Mouse (Mus musculus): Measurements from ENCODE around the gene Rasl12. TPM values are rescaled to one million over a fixed set of nuclear protein-coding genes. Genes with fewer than 3 reads are reported as not detected.

Gene Rasl12
- polyA plus RNA-seq, 1 experiment = 25.6 TPM

DNA sequence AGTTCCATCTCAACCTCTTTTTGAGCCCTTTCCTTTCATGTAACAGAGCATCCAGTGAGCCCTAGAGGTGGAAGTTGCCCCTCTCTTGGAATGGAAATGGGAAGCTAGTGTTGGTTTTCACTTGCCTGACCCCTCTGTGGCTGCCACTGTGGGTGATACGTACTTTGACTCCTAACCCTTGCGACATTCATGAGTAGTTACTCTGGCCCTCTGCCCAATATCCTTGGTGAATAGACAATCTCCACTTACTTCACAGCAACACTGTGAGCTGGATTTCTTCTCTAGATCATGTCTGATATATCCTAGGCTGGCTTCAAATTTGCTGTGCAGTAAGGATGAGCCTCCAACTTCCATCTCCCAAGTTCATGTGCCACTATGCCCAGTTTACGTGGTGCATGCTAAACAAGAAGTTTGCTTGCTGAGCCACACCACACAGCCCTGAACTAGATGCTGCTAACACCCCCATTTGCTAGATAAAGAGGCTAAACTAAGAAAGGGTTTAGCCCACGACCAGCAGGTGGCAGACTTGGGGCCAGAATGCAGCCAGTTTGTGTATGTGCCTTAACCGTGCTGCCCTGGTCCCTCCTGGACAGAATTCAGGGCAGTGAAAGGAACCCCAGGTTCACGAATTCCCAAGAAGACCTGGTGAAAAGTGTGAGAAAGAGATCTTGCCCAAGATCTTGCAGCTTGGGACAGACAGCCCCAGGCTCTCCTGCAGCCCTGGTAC lies 5.5 kb upstream of the Rasl12 start:
- DNase-seq (ENCODE audit: low spot score) = no peak

DNA sequence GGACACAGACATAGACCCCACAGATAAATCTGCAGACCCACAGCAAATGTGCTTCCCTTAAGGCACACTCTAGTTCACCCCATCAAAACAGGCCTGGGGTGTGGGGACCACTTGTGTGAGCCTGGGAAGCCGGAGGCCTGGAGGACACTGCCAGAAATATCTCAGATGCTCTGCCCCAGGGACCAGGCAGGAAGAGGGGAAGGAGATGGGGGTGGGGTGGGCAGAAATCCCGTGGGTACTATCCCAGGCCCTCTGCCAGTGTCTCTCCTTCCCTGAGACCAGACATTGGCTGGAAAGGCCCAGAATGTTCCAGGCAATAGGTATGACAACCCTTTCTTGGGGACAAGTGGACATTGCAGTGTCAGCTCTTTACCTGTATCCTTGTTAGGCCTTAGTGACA lies 4.7 kb upstream of the Rasl12 start:
- no peak for DNase-seq (ENCODE audit: low spot score)

- DNase-seq (ENCODE audit: low spot score) = no peak
Observed at GRCm38 (mm10) chr9:65394360-65394759, 3.9 kb upstream of the Rasl12 start.

DNA sequence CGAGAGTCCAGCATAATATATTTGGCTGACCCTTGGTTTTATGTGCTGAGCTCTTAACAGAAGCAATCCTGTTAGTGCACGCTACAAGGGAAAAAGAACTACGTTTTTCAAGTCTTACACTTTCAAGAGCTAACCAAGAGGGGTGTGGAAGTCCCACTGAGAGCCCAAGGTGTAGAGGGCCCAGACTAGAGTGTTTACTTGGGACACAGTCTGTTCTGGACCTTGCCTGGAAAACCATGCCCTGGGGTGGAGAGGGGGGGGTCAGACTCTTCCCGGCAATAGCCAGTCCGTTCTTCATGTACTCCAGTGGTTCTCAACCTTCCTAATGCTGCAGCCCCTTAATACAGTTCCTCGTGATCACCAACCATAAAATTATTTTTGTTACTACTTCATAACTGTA lies 1.6 kb downstream of the Rasl12 start:
- DNase-seq (ENCODE audit: low spot score) = no peak

GRCm38 (mm10) chr9:65404331-65405183 lies 6.3 kb downstream of the Rasl12 start:
- peak; percentile 46 for DNase-seq (ENCODE audit: low spot score)

DNA sequence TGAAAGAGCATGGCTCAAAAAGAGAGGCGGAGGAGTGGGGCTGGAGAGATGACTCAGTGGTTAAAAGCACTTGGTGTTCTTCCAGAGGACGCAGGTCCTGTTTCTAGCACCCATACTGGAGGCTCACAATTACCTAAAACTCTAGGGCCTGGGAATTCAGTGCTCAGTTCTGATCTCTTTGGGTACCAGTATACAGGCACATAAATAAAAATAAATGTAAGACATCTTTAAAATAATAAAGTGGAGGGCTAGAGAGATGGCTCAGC lies 6.8 kb downstream of the Rasl12 start:
- DNase-seq (ENCODE audit: low spot score) = no peak

DNA sequence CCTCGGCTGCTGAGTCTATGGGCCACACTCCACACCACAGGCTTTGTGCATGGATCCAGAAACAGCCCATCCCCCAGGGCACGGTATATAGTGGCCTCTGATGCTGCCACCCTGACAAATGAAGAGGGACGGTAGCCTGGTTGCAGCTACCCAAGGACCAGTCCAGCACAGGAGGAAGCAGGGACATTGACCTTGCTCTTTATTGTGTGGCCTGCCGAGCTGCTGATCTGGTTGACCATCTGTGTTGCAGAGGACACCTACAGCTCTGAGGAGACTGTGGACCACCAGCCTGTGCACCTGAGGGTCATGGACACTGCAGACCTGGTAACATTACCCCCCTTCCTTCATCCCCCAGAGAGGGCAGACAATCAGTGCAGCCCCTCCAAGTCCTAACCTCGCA lies 9.0 kb downstream of the Rasl12 start:
- no peak for DNase-seq (ENCODE audit: low spot score)

GRCm38 (mm10) chr9:65407861-65408260 lies 9.6 kb downstream of the Rasl12 start:
- DNase-seq (ENCODE audit: low spot score) = no peak

DNA sequence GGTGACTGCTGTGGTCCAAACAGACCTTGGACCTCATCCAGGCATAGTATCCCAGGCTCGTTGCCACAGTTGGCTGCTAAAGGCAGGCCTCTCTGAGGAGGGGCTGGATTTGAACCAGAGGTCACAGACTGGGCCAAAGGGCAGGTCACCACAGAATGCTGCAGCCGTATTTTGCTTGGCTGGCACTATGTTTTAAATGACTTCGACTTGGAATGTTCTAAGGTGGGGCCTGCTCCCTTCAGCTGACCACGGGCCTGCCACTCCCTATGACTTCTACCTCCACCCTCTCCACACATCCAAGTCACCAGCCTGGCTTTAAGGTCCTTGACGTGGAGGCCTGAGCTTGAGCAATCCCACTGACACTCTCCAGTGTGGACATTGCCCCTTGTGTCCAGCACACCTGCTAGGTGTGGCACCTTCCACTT lies 10.6 kb downstream of the Rasl12 start:
- no peak for DNase-seq (ENCODE audit: low spot score)

DNA sequence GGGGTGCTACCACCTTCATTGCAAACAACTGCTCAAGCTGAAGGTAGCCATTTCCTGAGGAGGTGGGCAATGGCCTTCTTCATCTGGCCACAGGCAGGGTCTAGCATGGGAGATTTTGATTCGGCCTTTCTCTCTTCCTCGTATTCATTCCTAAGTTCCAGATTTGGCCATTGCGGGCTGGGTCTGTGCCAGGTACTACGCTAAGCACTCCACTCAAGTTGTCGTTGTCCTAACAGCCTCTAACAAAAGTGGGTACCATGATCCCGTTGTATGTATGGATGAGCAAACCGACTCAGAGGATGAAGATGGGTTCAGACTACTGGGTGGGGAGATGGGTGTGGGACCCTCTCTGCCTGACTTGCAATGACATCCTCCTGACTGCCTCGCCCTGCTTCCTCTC lies 12.1 kb downstream of the Rasl12 start:
- no peak for DNase-seq (ENCODE audit: low spot score)

- no peak for DNase-seq (ENCODE audit: low spot score)
Observed at GRCm38 (mm10) chr9:65411326-65411725, 13.0 kb downstream of the Rasl12 start.

DNA sequence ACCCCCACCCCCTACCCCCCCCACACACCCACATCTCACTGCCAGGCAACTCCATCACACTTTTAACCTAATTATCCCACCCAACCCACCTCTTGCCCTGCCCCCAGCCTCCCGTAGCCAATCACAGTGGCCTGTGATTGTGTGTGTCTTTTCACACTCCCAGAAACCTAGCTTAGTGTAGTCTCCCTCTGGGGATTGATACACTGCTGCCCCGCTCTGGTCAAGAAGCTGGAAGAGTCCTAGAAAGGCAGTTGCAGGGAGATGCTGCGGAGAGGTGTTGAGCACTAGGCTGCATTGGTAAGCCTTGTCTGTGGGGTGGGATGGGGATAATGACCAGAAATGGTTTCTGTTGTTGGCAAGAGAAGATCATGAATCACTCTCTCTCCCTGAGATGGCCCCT lies 19.4 kb downstream of the Rasl12 start:
- no peak for DNase-seq (ENCODE audit: low spot score)

DNA sequence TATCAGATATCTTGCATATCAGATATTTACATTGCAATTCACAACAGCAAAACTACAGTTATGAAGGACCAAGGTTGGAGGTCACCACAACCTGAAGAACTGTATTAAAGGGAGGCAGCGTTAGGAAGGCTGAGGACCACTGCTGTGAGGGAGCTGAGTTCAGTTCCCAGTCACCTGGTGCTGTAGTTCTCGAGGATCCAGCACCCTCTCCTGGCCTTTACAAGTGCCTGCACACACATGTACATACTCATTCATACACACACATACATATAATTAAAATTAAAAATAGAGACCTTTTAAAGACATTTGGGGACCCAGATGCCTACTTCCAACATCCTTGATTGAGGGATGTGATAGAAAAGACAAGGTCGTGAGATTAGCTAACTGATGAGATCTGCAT lies 21.3 kb downstream of the Rasl12 start:
- no peak for DNase-seq (ENCODE audit: low spot score)

DNA sequence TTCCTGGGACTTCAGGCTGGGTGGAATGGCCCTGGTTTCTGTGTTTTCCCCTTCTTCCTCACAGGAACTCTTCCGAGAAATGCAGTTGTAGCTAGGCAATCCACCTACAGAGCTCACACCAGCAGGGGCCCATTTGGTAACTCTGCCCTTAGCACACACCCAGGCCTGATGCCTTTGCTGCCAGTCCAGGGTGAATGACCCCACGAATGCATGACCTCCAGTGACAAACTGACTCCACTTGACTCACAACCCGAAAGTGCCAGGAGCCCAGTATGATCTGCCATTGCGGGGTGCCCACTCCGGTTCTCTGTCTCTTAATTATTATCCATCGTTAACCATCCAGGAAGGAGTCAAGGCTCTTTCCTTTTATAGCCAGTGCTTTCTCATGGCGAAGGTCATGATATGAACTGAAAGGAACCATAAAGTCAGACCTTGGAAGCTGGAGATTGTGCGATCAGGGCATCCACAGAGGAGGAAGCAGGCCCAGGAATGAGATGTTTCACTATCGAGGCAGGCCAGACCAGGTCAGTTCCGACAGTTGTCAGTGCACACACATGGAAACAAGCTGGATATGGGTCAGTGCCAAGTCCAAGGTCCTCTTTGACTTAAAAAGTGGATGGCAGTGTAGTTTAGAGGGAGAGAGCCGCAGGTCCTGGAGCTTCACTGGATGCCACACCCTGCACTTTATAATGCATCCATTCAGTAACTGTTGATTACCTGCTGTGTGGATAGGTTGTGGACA lies 24.6 kb downstream of the Rasl12 start, which contains the start of gene Slc51b:
Gene Slc51b, minus strand, starts transcription at position 196 of the 742 bp plus-strand sequence.
- no peak for DNase-seq (ENCODE audit: low spot score)

- no peak for DNase-seq (ENCODE audit: low spot score)
Observed at GRCm38 (mm10) chr9:65424393-65424792, 26.1 kb downstream of the Rasl12 start.

GRCm38 (mm10) chr9:65427511-65427910 lies 29.2 kb downstream of the Rasl12 start:
- no peak for DNase-seq (ENCODE audit: low spot score)

DNA sequence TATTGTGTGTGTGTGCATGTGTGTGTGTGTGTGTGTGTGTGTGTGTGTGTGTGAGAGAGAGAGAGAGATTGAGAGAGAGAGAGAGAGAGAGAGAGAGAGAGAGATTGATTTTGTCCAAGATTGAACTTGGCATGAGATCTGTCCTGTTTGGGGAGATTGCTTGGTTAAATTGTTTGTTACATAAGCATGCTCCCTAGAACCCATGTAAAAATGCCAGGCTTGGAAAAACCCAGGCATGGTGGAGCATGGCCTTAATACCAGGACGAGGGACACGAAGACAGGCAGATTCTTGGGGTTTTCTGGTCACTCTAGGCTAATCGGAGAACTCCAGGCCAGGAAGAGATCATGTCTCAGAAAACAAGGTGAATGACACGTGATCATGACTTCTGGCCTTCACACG lies 29.7 kb downstream of the Rasl12 start:
- DNase-seq (ENCODE audit: low spot score) = no peak

- DNase-seq (ENCODE audit: low spot score) = no peak
Observed at GRCm38 (mm10) chr9:65430401-65430800, 32.1 kb downstream of the Rasl12 start.

DNA sequence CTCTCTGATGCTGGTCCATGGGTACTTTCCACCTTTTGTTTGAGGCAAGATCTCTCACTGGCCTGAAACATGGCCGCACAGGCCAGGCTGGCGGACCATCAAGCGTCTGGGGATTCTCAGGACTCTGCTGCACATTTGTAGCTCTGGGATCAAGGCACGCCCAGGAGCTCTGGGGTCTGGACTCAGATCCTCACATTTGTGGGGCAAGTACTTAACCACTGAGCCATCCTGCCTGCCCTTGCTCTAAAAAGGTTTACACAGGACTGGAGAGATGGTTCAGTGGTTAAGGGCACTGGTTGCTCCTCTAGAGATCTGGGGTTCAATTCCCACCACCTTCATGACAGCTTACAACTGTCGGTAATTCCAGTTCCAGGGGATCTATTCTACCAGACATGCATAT lies 32.6 kb downstream of the Rasl12 start:
- DNase-seq (ENCODE audit: low spot score) = no peak

DNA sequence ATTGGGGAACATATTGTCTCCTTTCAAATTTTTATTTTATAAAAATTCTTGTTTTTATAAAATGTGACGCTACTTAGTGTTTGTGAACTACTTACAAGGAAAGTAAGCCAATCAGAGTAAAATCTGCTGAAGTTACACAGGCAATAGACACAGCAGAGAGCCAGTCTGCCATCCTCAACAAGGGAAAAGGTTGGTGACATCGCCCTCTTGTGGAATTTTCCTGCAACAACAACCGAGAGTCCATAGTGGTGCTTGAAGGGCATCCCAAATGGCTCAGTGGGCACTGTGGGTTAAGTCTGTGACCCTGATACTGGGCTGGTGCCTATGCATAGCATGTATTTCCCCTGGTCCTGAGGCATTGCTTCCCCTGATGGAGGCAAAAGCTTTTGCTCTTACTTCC lies 33.9 kb downstream of the Rasl12 start:
- DNase-seq (ENCODE audit: low spot score) = peak; percentile 57

- DNase-seq (ENCODE audit: low spot score) = no peak
Observed at GRCm38 (mm10) chr9:65434140-65434539, 35.8 kb downstream of the Rasl12 start.

GRCm38 (mm10) chr9:65435211-65435610 lies 36.9 kb downstream of the Rasl12 start:
- no peak for DNase-seq (ENCODE audit: low spot score)

All from urinary bladder, adult 2 months (tissue).